Mouse (Mus musculus) lung, postnatal 0 days (tissue): ENCODE measurements around the gene Exosc7.

Source experiments
- CTCF ChIP-seq: IDR thresholded peaks from 2 replicates; pipeline ENCODE4 v1.5.1; 2016; ENCODE audit warnings: antibody characterized with exemption, mild to moderate bottlenecking
- EP300 ChIP-seq: IDR thresholded peaks from 2 replicates; pipeline ENCODE4 v1.6.1; 2016; ENCODE audit warnings: antibody characterized with exemption, mild to moderate bottlenecking, control low read depth

DNA sequence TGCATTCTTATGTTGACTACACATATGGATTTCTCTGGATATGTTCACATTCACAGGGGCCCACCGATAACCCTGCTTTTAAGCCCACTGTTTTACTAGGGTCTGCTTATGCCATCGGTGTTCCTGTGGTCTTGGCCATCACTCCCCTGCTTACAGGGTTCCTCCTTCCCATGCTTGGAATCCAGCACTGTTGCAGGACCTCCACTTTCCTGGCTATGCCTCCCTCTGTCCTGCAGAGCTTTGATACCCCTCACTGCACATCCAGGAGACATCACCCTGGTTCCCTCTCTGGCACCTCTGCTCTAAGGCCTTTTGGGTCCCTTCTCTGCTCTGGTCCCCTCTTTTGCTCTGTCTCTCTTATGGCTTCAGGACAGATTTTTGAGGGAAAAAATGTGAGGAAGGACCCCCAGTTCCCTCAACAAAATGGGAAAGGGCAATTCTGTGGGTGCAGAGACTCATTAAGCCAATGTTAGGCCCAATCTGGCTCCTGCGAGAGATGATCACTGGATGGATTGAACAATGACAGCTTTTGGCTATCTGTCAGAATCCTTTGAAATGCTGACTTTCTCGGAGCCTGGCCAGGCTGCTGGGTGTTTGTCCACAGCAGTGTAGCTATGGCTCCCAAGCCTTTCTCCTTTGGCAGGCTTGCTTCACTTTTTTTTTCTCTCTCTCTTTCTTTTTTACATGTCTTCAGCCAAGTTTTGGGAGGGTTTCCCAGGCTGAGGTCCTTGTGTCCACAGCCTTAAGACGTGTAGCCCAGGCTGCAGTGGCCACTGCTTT, 37.4 kb downstream of the Exosc7 start, which contains the start of gene Clec3b:
- TF ChIP-seq CTCF: no peak
- TF ChIP-seq EP300: no peak
